Mouse (Mus musculus) heart, adult 2 months (tissue): ENCODE measurements at regions not wholly inside any gene's neighbourhood (a gene's known extent, or its start where the extent isn't known, plus 50 kb on each side); places are given as distances from the start of the nearest gene placed in this dataset.

Experiments used
- EP300 ChIP-seq: fragments of 200-500 bp; IDR thresholded peaks from 2 replicates; pipeline ENCODE4 v1.6.1; 2011; ENCODE audit warnings: low read depth, low read length, control low read depth; ENCODE audit not compliant: insufficient read depth
- POLR2A ChIP-seq: fragments of 200-500 bp; IDR thresholded peaks from 2 replicates; pipeline ENCODE4 v1.6.1; 2011; ENCODE audit warnings: mild to moderate bottlenecking, low read depth, low read length, control low read depth; ENCODE audit not compliant: insufficient read depth

- TF ChIP-seq POLR2A = no peak
- TF ChIP-seq EP300 = no peak
These were observed 202.1 kb downstream of the Rpl36a-ps1 start for GRCm38 (mm10) chr14:98791970-98792369.
